ENCODE assay signal across 8 mouse cellular contexts in genomic region chr4:123750152-123750651, GRCm38 (mm10). TPM values are rescaled to one million over a fixed set of nuclear protein-coding genes. Genes with fewer than 3 reads are reported as not detected.
DNase-seq lines count a peak whose midpoint lies in the region; ATAC-seq and TF ChIP-seq lines count a peak whose summit lies in the region.

Gene Akirin1 (minus strand): TSS chr4:123750345.

- H3K27me3 ChIP-seq in CH12.LX (replicated peaks), result peaks cover 2% of the 10 kb centered on the region
- H3K27me3 ChIP-seq in forebrain, embryonic 12.5 days, result peaks cover 4% of the 10 kb centered on the region; the same call in 1 of the 2 replicates
- no peaks in the 10 kb centered on the region for H3K27me3 ChIP-seq in heart, postnatal 0 days (ENCODE audit: control insufficient read depth, insufficient read depth, low read length)
- H3K27me3 ChIP-seq in liver, embryonic 16.5 days (ENCODE audit: control insufficient read depth, insufficient read depth, low read depth, low read length), result no peaks in the 10 kb centered on the region; the same call in 1 of the 2 replicates
- peaks cover 8% of the 10 kb centered on the region; the same call in 1 of the 2 replicates for H3K27me3 ChIP-seq in neural tube, embryonic 13.5 days
- H3K27me3 ChIP-seq in testis, adult 2 months (ENCODE audit: control insufficient read depth, insufficient read depth, low read length), result no peaks in the 10 kb centered on the region

- peaks cover 46% of the 10 kb centered on the region for H3K79me2 ChIP-seq in CH12.LX (replicated peaks; ENCODE audit: control insufficient read depth, extremely low read depth, insufficient read depth, poor library complexity, severe bottlenecking)

- peak in 1 of 2 experiments; percentile 63; a peak in 2 of 4 replicates for TF ChIP-seq CTCF in CH12.LX (conservative IDR thresholded peaks at IDR 0.05 in 1 of 2, IDR thresholded peaks at IDR 0.05 in 1 of 2; ENCODE audit: low read depth in 2 of 2, low read length in 2 of 2)
- TF ChIP-seq CTCF in heart, postnatal 0 days (IDR thresholded peaks at IDR 0.05; ENCODE audit: low read depth), result peak; percentile 52
- TF ChIP-seq CTCF in testis, adult 2 months (IDR thresholded peaks at IDR 0.05; ENCODE audit: control insufficient read depth, insufficient read depth, insufficient replicate concordance, low read depth, low read length), result 0 out of 2 replicates have a peak, but pooled peaks have one; percentile 14

- H3K4me2 ChIP-seq in CH12.LX (ENCODE audit: insufficient read depth, low read depth, poor library complexity, severe bottlenecking), result peak within 1 kb of the TSS; percentile 93
- peak within 1 kb of the TSS; percentile 79 for H3K4me2 ChIP-seq in forebrain, embryonic 12.5 days
- peak within 1 kb of the TSS; percentile 95 for H3K4me2 ChIP-seq in heart, postnatal 0 days (ENCODE audit: low read depth, low read length)
- H3K4me2 ChIP-seq in liver, embryonic 16.5 days (ENCODE audit: low read depth, low read length), result peak within 1 kb of the TSS; percentile 96
- H3K4me2 ChIP-seq in neural tube, embryonic 13.5 days, result peak within 1 kb of the TSS; percentile 80

- peak; percentile 84 for TF ChIP-seq POLR2A in CH12.LX (IDR thresholded peaks at IDR 0.05; ENCODE audit: low read depth, low read length)
- TF ChIP-seq POLR2A in testis, adult 2 months (IDR thresholded peaks at IDR 0.05; ENCODE audit: control insufficient read depth, low read depth, low read length), result peak; percentile 92

- peak; percentile 14 for TF ChIP-seq RAD21 in CH12.LX (IDR thresholded peaks at IDR 0.05; ENCODE audit: low read depth, low read length)

- H3K4me3 ChIP-seq in CH12.LX (replicated peaks in 1 of 3; ENCODE audit: low read depth in 2 of 3, low read length in 2 of 3, poor library complexity in 1 of 3), result peak within 1 kb of the TSS; percentile 90 to 97 (median 93)
- peak within 1 kb of the TSS; percentile 98 for H3K4me3 ChIP-seq in forebrain, embryonic 12.5 days (replicated peaks)
- peak within 1 kb of the TSS; percentile 97 for H3K4me3 ChIP-seq in heart, postnatal 0 days (ENCODE audit: low read depth, low read length)
- peak within 1 kb of the TSS; percentile 98 for H3K4me3 ChIP-seq in liver, embryonic 16.5 days (ENCODE audit: low read depth, low read length)
- H3K4me3 ChIP-seq in neural tube, embryonic 13.5 days, result peak within 1 kb of the TSS; percentile 100
- H3K4me3 ChIP-seq in testis, adult 2 months (ENCODE audit: control insufficient read depth, low read depth, low read length), result peak within 1 kb of the TSS; percentile 97

- no peak; the same call in 1 of the 2 replicates for TF ChIP-seq EP300 in CH12.LX (IDR thresholded peaks at IDR 0.05; ENCODE audit: low read length)
- peak; percentile 72; the same call in 1 of the 2 replicates for TF ChIP-seq EP300 in heart, postnatal 0 days (IDR thresholded peaks at IDR 0.05; ENCODE audit: low read depth)

- peaks cover 12 to 40% of the 10 kb centered on the region in 2 experiments for H3K4me1 ChIP-seq in CH12.LX (ENCODE audit: control insufficient read depth in 1 of 2, insufficient read depth in 2 of 2)
- H3K4me1 ChIP-seq in forebrain, embryonic 12.5 days, result peaks cover 21% of the 10 kb centered on the region
- H3K4me1 ChIP-seq in heart, postnatal 0 days (ENCODE audit: control insufficient read depth, insufficient read depth), result peaks cover 8% of the 10 kb centered on the region
- peaks cover 20% of the 10 kb centered on the region for H3K4me1 ChIP-seq in liver, embryonic 16.5 days (ENCODE audit: control insufficient read depth, low read depth, low read length)
- peaks cover 43% of the 10 kb centered on the region for H3K4me1 ChIP-seq in neural tube, embryonic 13.5 days (replicated peaks)
- H3K4me1 ChIP-seq in testis, adult 2 months (ENCODE audit: control insufficient read depth, insufficient read depth, low read length), result peaks cover 2% of the 10 kb centered on the region; the same call in 1 of the 2 replicates

- peak; percentile 92 for DNase-seq in CH12.LX (ENCODE audit: extremely low read depth)
- DNase-seq in c-Kit-positive CD71-positive TER-119-negative erythroid progenitor cells, embryonic 14.5 days (ENCODE audit: low read depth), result peak; percentile 88
- peak; percentile 96 for DNase-seq in heart, postnatal 0 days (ENCODE audit: low spot score)
- DNase-seq in kidney, postnatal 4 days, result peak; percentile 99

- H3K9me3 ChIP-seq in CH12.LX (replicated peaks; ENCODE audit: low read length), result no peaks in the 10 kb centered on the region
- no peaks in the 10 kb centered on the region for H3K9me3 ChIP-seq in forebrain, embryonic 12.5 days
- no peaks in the 10 kb centered on the region for H3K9me3 ChIP-seq in heart, postnatal 0 days (replicated peaks; ENCODE audit: control insufficient read depth, low read length)
- no peaks in the 10 kb centered on the region for H3K9me3 ChIP-seq in liver, embryonic 16.5 days (replicated peaks; ENCODE audit: control insufficient read depth, low read length)
- no peaks in the 10 kb centered on the region for H3K9me3 ChIP-seq in neural tube, embryonic 13.5 days

- H3K9ac ChIP-seq in CH12.LX (ENCODE audit: insufficient read depth, low read depth), result peak within 1 kb of the TSS; percentile 97
- peak within 1 kb of the TSS; percentile 94 for H3K9ac ChIP-seq in forebrain, embryonic 12.5 days
- H3K9ac ChIP-seq in heart, postnatal 0 days (replicated peaks; ENCODE audit: low read depth, low read length), result peak within 1 kb of the TSS; percentile 97
- peak within 1 kb of the TSS; percentile 92 for H3K9ac ChIP-seq in liver, embryonic 16.5 days (ENCODE audit: low read depth, low read length)
- H3K9ac ChIP-seq in neural tube, embryonic 13.5 days, result peak within 1 kb of the TSS; percentile 95

- dilution Hi-C loops in CH12.LX (cut with MboI; ENCODE audit: extremely low pct_ligation_motif_present, extremely low pct_unique_long_range_greater_than_20kb, low sequenced_read_pairs), result no loop called here

- peaks cover 0 to 14% of the 10 kb centered on the region in 2 experiments for H3K36me3 ChIP-seq in CH12.LX (replicated peaks in 1 of 2; ENCODE audit: control insufficient read depth in 1 of 2, insufficient read depth in 1 of 2, low read length in 1 of 2)
- H3K36me3 ChIP-seq in forebrain, embryonic 12.5 days (replicated peaks), result no peaks in the 10 kb centered on the region
- H3K36me3 ChIP-seq in heart, postnatal 0 days (replicated peaks; ENCODE audit: control insufficient read depth, insufficient read depth, low read length), result no peaks in the 10 kb centered on the region
- H3K36me3 ChIP-seq in liver, embryonic 16.5 days (ENCODE audit: control insufficient read depth, insufficient read depth), result no peaks in the 10 kb centered on the region; the same call in 1 of the 2 replicates
- H3K36me3 ChIP-seq in neural tube, embryonic 13.5 days, result no peaks in the 10 kb centered on the region
- H3K36me3 ChIP-seq in testis, adult 2 months (ENCODE audit: control insufficient read depth, insufficient read depth, low read length), result no peaks in the 10 kb centered on the region

- in situ Hi-C loops in CH12.LX (cut with MboI; ENCODE audit: low pct_ligation_motif_present, low pct_unique_long_range_greater_than_20kb, low sequenced_read_pairs), result no loop called here

- WGBS in forebrain, embryonic 12.5 days, result under 1% methylated on average over 46 of the region's 46 CpGs
- under 1% methylated on average over 28 of the region's 46 CpGs for WGBS in heart, postnatal 0 days
- under 1% methylated on average over 35 of the region's 46 CpGs for WGBS in liver, embryonic 16.5 days (ENCODE audit: insufficient replicate concordance)
- WGBS in neural tube, embryonic 13.5 days, result under 1% methylated on average over 46 of the region's 46 CpGs

- H3K27ac ChIP-seq in CH12.LX (ENCODE audit: insufficient read depth, low read depth), result peak within 1 kb of the TSS; percentile 44; the same call in 1 of the 2 replicates
- H3K27ac ChIP-seq in forebrain, embryonic 12.5 days, result peak within 1 kb of the TSS; percentile 97
- H3K27ac ChIP-seq in heart, postnatal 0 days (ENCODE audit: low read depth), result peak within 1 kb of the TSS; percentile 94
- peak within 1 kb of the TSS; percentile 83 for H3K27ac ChIP-seq in liver, embryonic 16.5 days (ENCODE audit: low read length)
- peak within 1 kb of the TSS; percentile 97 for H3K27ac ChIP-seq in neural tube, embryonic 13.5 days (replicated peaks)
- peak within 1 kb of the TSS; percentile 85 for H3K27ac ChIP-seq in testis, adult 2 months (ENCODE audit: control insufficient read depth, insufficient read depth, low read depth, low read length)

- peak; percentile 99 for ATAC-seq in forebrain, embryonic 12.5 days (ENCODE audit: low FRiP score)
- ATAC-seq in heart, postnatal 0 days (ENCODE audit: insufficient read depth, low read depth), result peak; percentile 98
- ATAC-seq in liver, embryonic 16.5 days (ENCODE audit: low read depth), result peak; percentile 97
- ATAC-seq in neural tube, embryonic 13.5 days (ENCODE audit: low read depth), result peak; percentile 98

TF ChIP-seq in CH12.LX, 34 proteins besides CTCF, POLR2A, EP300 and RAD21 (continues in another document):
- no peak for TF ChIP-seq USF2 (conservative IDR thresholded peaks at IDR 0.05; ENCODE audit: low read depth, low read length)
- peak; percentile 65; the same call in 1 of the 2 replicates for TF ChIP-seq MAX (IDR thresholded peaks at IDR 0.05; ENCODE audit: low read length)
- TF ChIP-seq CHD2 (IDR thresholded peaks at IDR 0.05; ENCODE audit: low read length), result peak; percentile 87
- no peak for TF ChIP-seq E2F4 (IDR thresholded peaks at IDR 0.05; ENCODE audit: insufficient replicate concordance, low read depth, low read length)
- TF ChIP-seq CHD1 (IDR thresholded peaks at IDR 0.05; ENCODE audit: low read depth, low read length), result peak; percentile 98
- TF ChIP-seq KAT2A (IDR thresholded peaks at IDR 0.05; ENCODE audit: insufficient replicate concordance, low read length), result peak; percentile 67; the same call in 1 of the 2 replicates
- TF ChIP-seq ZKSCAN1 (IDR thresholded peaks at IDR 0.05; ENCODE audit: borderline replicate concordance, low read depth, low read length), result no peak
- TF ChIP-seq HCFC1 (IDR thresholded peaks at IDR 0.05; ENCODE audit: low read depth, low read length), result peak; percentile 78
- TF ChIP-seq MXI1 (IDR thresholded peaks at IDR 0.05; ENCODE audit: low read depth, low read length), result peak; percentile 83
- TF ChIP-seq PAX5 (IDR thresholded peaks at IDR 0.05; ENCODE audit: low read length), result no peak
- TF ChIP-seq TBP (conservative IDR thresholded peaks at IDR 0.05; ENCODE audit: low read depth, low read length), result 0 out of 2 replicates have a peak, but pooled peaks have one; percentile 23

RNA-seq across cellular contexts. Expression of gene Akirin1, which starts in this region (rescaled TPM):
- 27.9 and 33.3 TPM in 2 replicates for total RNA-seq in CH12.LX (2012; rRNA removed)
- 52.1 and 55.1 TPM in 2 replicates for total RNA-seq in CH12.LX (2014; rRNA removed)
- polyA plus RNA-seq in CH12.LX (2012; ENCODE audit: insufficient read length, low read depth), result 35.6 and 37.3 TPM in 2 replicates
- 89.8 and 91.1 TPM in 2 replicates for polyA plus RNA-seq in forebrain, embryonic 12.5 days (2016; fragmentation: Nextera tagmentation; extraction: Ambion mirVana)
- 33.5 and 65.5 TPM in 2 replicates for total RNA-seq in heart, postnatal 0 days (2014; rRNA removed; ENCODE audit: low replicate concordance)
- polyA plus RNA-seq in heart, postnatal 0 days (2015; fragmentation: Nextera tagmentation; extraction: Ambion mirVana), result 43.4 and 54.2 TPM in 2 replicates
- polyA plus RNA-seq in liver, embryonic 16.5 days (2015; fragmentation: Nextera tagmentation; extraction: Ambion mirVana), result 17.4 and 19.4 TPM in 2 replicates
- polyA plus RNA-seq in neural tube, embryonic 13.5 days (2015; fragmentation: Nextera tagmentation; extraction: Ambion mirVana), result 81.7 and 88.7 TPM in 2 replicates
- polyA plus RNA-seq in testis, adult 2 months (2012; rRNA removed), result 41.6 and 42.9 TPM in 2 replicates

Comparison
In these comparisons a context has a peak if more than half of its experiments do, and no peak if none do; other contexts are left out.
1. Peak in every context shown above with its lines: DNase-seq, ATAC-seq, H3K4me3 ChIP-seq and H3K27ac ChIP-seq.
2. H3K27ac ChIP-seq: peak in every context shown above with its lines; median percentile 97 in forebrain, embryonic 12.5 days; 97 in neural tube, embryonic 13.5 days; 94 in heart, postnatal 0 days; 85 in testis, adult 2 months; 83 in liver, embryonic 16.5 days; 44 in CH12.LX.